Mouse (Mus musculus) gastrocnemius, postnatal 25 days (tissue): Measurements from ENCODE around the gene Mip. TPM values are rescaled to one million over a fixed set of nuclear protein-coding genes. Genes with fewer than 3 reads are reported as not detected.
"Not testable (repeated sequence)": the region's sequence is repeated elsewhere in the genome, so short reads cannot be mapped to it uniquely, and the experiment has no call there.

Source experiments
- DNase-seq: peaks from one replicate; pipeline ENCODE4 v3.0.0; 2022
- long read RNA-seq, 2 experiments: library from polyadenylated mRNA; stranded (forward); transcript quantifications; one replicate each; pipeline ENCODE4 v2.0.0; 2021
- total RNA-seq, 2 experiments: library from RNA; stranded (reverse); gene quantifications; 1 replicate in 1 of 2; 2 replicates in 1 of 2; pipeline ENCODE4 v1.2.3; 2021

Mip gene
- under 1 TPM in 1 of 2 experiments, not detected in 1; 0.13 TPM for total RNA-seq
- long read RNA-seq, experiment 1: 0 reads
- long read RNA-seq, experiment 2: 0 reads

- DNase-seq: no peak
These were observed at the start of gene Mip for GRCm38 (mm10) chr10:128225538-128225937. Gene Mip, plus strand, starts transcription at chr10:128225838.

GRCm38 (mm10) chr10:128175996-128176755 is 49.5 kb upstream of the Mip start:
- peak; percentile 77 for DNase-seq

GRCm38 (mm10) chr10:128177316-128177715 is 48.3 kb upstream of the Mip start:
- DNase-seq: no peak

DNA sequence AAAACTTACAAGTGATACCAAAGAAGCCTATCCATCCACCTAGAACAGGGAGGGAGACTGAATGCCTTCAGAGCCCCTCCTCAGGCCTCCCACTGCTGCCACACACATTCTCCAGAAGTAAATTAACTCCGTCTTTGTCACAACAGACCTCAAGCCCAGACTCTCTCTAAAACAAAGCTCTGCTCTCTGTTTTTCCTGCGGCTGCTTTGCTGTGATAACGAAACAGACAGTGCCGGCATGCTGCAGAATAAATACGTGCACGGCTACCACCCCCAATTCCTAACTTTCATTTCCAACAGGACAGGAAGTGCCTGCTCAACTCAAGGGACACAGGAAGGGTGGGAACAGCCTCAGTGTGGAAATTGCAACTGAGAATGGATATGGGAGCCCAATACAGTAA is 45.6 kb upstream of the Mip start, which contains the start of gene Rbms2:
Rbms2 (minus strand) TSS at position 309 of the 400 bp plus-strand sequence.
- DNase-seq: peak; percentile 38

DNA sequence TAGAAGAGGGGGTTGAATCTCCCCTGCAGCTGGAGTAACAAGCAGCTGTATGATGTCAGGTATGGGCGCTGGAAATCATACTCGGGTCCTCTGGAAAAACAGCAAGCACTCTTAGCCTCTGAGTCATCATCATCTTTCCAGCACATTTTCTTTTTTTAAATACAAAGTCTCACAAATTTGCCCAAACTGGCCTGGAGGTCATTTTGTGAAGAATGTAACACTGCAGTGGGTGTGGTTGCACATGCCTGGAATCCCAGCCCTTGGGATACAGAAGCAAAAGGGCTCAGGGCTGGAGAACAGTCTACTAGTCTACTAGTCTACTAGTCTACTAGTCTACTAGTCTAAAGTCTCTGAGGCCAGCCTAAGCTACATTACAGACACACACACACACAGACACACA is 41.3 kb upstream of the Mip start:
- no peak for DNase-seq

GRCm38 (mm10) chr10:128185277-128185940 is 40.2 kb upstream of the Mip start:
- no peak for DNase-seq

DNA sequence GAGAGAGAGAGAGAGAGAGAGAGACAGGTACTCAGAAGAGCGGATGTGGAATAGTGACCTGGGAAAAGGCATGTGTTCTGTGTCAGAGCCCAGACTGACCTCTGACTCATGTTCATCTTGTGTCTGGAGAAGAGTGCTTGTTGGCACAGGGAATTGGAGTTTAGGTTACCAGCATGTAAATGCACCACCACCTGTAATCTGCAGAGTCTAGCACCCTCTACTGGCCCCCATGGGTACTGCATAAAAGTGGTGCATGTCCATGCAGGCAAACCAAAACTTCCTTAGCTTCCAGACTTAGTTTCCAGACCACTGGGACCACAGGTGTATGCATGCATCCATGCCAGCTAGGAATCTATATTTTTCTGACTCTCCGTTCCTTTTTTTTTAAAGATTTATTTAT is 39.7 kb upstream of the Mip start:
- peak; percentile 53 for DNase-seq

- DNase-seq: no peak
These were observed 38.4 kb upstream of the Mip start for GRCm38 (mm10) chr10:128187181-128187605.

GRCm38 (mm10) chr10:128188242-128188877 is 37.3 kb upstream of the Mip start:
- peak; percentile 26 for DNase-seq

DNA sequence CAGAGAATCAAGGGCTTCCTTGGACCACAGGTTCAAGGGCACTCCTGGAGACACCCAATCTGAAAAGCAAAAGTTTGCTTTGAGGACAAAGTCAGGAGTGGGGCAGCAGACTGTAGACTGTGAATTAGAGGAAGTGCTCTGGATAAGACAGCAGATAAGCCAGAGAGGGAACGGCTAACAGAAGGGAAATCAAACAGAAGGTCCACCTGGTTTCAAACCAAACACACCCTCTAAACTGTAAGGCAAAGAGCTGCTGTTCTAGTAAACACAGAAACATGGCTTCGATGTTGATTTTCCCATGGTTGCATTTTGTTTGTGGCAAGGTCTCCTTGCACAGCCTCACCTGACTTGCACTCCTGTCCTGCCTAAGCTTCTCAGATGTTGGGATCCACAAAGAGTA is 34.2 kb upstream of the Mip start:
- DNase-seq: no peak

DNA sequence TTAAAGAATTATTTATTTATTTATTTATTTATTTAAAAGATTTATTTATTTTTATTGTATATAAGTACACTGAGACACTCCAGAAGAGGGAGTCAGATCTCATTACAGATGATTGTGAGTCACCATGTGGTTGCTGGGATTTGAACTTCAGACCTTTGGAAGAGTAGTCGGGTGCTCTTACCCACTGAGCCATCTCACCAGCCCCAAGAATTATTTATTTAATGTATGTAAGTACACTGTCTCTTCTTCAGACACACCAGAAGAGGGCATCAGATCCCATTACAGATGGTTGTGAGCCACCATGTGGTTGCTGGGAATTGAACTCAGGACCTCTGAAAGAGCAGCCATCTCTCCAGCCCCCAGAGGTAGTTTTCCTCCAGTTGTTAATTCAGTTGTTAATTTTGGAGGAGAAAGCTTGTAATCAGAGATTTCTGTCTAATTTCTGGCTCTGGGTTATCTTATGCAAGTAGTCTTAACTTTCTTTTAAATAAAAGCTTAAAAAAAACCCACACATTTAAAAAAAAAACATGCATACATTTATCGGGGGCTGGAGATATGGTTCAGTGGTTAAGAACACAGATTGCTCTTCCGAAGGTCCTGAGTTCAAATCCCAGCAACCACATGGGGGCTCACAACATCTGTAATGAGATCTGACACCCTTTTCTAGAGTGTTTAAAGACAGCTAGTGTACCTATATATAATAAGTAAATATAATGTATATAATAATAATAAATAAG is 33.4 kb upstream of the Mip start:
- DNase-seq: not testable (repeated sequence)

DNA sequence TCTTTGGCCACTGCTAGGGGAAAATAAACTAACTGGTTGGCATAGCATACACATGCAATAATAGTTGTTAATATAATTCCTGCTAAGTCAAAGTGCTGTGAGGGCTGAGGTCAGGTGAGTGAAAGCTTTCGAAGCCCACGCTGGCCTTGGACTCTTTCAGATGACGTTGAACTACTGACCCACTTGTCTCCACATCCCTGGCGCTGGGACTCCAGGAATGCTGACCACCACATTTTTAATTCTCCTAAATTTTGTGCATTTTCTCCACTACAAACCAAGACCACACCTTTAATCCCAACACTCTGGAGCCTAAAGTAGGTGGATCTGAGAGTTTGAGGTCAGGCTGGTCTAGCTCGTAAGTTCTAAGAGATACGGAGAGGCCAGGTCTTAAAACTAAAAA is 32.5 kb upstream of the Mip start:
- no peak for DNase-seq

DNA sequence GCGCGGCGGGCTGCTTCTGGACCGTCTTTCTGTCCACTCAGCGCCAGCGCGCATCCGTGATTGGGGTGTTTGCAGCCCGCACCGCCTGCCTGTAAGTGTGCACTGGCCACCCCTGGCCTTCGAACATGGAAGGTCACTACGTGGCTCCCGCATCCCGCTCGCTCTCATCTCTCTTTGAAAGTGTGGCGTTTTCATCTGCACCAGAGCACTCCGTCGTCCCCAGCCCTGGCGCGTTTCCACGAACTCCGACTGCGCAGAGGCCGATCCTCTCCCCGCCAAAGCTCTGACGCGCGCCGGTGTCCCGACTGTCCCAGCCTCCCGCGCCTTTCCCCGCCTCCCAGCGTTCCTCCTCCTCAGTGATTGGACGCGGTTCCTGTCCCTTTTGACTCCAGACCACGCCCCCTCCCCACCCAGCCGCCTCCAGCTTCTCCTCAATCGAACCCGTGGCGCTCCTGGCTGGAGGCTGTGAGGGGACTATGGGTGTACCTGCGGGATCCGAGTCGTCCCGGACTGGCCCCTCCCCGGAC is 31.6 kb upstream of the Mip start, which contains the start of gene Gls2:
Gls2 (plus strand) TSS at position 434 of the 527 bp plus-strand sequence.
- peak; percentile 96 for DNase-seq

DNA sequence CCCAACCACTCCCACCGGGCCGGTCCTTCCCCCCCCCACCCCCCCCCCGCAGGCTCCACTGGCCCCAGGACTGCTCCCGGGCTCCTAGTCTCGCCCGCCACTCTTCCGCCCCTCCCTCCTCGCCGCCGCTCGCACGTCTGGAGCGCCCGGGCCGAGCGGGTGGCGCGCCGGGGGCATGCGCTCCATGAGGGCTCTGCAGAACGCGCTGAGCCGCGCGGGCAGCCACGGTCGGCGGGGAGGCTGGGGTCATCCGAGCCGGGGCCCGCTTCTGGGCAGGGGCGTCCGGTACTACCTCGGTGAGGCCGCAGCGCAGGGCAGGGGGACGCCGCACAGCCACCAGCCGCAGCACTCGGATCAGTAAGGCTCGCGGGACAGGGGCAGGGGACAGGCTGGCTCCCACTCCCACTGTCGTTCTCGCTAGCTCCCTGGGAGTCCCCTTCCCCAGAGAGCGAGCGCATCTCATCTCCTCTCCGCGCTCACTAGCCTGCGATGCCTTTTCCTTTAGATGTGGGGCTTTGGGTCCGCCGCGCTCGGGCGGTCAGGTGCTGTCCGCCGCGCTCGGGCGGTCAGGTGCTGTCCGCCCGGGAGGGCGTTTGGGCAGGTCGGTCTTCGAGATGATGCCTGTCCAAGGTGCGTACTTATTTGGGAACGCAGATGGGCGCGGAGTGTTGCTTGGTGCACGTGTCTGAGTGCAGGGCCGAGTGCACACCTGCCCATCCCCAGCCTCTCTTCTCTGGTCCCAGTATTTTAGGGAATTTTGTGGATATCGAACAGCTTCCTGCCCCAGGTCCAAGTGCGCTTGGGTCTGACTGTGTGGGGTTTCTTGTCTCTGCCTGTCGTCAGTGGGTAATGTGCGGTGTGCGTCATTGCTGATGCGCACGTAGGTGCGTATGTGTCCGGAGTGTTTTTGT is 30.8 kb upstream of the Mip start:
- no peak for DNase-seq

DNA sequence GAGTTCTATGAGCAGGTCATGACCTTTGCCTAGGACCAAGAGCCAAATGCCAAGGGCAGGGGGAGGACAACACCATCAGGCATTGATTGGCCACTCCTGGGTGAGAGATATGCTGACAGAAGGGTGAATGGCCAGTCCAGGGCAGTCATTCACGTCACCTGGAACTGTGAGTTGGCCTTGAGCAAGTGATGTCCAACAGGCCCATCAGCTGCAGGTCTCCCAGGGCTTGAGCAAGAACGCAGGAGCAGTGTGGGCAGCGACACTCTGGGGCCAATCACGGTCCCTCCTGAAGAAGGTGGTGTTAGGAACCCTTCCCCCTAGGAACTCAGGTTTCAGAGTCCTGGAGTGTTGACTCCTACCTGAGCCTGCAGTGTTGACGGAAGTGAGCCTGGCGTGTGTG is 23.8 kb upstream of the Mip start:
- DNase-seq: no peak

GRCm38 (mm10) chr10:128204941-128205340 is 20.7 kb upstream of the Mip start:
- no peak for DNase-seq

GRCm38 (mm10) chr10:128208326-128208725 is 17.3 kb upstream of the Mip start:
- no peak for DNase-seq

DNA sequence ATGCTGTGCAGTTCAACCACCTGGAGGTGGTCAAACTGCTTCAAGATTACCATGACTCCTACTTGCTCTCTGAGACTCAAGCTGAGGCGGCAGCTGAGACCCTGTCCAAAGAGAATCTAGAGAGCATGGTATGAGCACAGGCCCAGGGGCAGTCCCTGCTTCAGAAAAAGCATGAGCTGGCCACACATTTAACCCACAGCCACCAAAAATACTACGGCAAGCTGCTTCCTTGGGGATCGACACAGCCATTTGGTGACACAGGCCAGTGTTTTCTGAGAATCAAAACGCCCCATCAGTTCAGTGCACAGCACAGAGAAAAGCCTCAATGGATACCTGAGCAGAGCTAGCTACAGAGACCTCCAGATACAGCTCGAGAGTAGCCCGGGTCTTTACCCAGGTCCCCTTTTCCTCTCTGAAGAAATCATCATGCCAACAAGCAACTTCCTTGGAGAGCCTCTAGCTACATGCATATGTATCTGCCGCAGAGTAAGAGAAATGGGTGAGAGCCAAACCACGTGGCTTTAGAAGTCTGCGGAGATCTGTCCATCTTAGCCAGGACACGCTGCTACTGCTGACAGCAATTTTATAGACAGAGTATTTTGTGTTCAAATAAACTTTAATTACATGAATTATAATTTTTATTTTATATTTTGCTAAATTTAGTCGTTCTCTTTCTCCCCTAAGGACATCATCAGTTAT is 16.2 kb upstream of the Mip start:
- no peak for DNase-seq

- no peak for DNase-seq
These were observed 15.5 kb upstream of the Mip start for GRCm38 (mm10) chr10:128210131-128210530.

DNA sequence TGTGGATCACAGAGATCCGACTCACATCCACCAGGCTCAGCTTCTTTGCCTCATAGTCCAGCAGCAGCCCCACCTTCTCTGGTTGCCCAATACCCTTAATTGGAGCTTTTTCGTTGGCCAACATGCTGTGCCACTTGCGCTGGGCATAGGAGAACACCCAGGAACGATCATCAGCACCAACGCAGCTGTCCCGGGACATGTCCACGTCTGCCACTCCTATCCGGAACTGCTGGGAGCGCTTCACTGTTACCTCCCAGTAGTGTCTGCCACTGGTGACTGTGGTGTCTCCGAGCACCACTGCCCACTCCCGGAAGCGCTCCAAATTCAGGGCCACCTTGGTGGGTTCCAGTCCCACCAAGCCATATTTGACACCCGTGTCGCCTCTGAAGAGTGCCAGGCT is 14.7 kb upstream of the Mip start:
- no peak for DNase-seq
